Mouse (Mus musculus) retina, embryonic 14.5 days (tissue): Measurements from ENCODE around the gene Med24.

ENCODE experiments used
- DNase-seq: peaks from one replicate; pipeline ENCODE4 v3.0.0-alpha.2; 2015; ENCODE audit warnings: low spot score

The Med24 gene

DNA sequence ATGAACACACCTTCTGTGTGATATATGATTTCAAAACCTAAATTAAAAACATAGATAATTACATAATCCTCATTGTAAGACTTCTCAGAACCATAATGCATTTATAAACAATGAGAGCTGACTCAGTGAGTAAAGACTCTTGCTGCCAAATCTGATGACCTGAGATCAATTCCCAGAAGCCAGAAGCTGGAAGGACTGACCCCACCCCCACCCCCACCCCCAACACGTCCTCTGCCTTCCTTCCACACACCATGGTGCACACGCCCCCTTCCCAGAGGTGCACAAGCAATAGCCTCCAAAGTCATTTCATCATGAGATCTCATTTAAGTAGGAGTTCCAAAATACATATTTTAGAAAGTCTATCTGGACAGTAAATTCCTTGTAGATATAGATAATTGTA is 8.5 kb downstream of the Med24 start:
- DNase-seq, result no peak

DNA sequence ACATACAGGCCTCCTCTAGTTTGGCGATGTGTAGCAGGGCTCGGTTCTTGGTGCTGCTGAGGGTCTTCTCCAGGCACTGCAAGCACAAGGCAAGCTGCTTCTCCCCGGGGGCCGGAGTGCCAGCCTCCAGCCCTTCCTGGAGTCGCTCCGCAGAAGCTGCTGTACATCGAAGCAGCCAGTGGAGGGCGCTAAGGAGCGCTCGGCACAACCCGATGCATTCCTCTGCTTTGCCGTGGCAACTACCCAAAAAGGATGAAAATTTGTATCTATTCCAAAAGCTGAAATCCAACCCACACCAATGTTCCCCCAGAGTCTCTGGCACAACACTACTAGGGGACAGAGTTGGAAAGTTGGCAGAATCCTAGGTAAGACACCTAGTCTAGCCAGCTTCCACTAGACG is 11.3 kb downstream of the Med24 start:
- peak; percentile 82 for DNase-seq

GRCm38 (mm10) chr11:98715946-98716345 is 13.3 kb downstream of the Med24 start:
- DNase-seq, result no peak

- DNase-seq, result no peak
Observed at GRCm38 (mm10) chr11:98713703-98714102, 15.5 kb downstream of the Med24 start.

DNA sequence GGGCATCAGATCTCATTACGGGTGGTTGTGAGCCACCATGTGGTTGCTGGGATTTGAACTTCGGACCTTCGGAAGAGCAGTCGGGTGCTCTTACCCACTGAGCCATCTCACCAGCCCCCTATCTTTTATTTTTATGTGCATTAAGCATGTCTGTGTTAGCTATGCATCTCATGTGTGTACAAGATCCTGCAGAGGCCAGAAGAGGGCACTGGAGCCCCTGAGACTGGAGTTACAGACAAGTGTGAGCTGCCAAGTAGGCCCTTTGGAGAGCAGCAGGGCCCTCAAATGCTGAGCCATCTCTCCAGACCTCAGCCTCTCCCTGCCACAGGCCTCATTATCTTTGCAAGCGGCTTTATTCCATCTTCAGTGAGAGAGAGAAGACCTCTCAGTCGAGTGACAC is 17.2 kb downstream of the Med24 start:
- DNase-seq, result peak; percentile 39

- no peak for DNase-seq
Observed at GRCm38 (mm10) chr11:98711046-98711434, 18.2 kb downstream of the Med24 start.

DNA sequence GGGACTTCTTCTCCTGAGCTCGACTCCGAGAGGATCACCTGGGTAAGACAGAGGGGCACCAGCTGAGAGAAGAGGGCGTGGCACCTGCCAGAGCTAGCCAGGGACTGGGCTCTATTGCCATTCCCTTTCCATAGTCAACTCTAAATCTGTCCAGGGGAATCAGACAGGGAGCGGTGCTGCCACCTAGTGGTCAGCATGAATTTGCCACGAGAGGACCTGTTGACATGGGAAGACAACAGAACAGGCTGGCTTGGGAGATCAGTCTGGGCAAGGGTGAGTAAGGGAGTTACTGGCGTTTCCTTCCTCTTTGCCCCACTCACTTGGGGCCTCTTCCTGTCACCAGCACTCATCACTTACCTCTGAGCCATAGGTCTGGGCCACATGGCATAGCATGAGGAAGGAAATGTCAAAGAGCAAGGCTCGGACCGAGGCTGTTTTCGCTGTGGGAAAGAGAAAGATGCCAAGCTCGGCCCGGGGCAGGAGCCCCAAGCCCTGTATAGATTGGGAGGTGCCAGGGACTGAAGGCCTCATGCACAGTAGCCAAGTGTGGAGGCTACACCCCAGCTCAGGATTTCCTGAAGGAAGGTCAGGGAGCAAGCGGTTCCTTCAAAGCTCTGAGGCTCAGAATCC is 18.7 kb downstream of the Med24 start:
- DNase-seq, result peak; percentile 91

DNA sequence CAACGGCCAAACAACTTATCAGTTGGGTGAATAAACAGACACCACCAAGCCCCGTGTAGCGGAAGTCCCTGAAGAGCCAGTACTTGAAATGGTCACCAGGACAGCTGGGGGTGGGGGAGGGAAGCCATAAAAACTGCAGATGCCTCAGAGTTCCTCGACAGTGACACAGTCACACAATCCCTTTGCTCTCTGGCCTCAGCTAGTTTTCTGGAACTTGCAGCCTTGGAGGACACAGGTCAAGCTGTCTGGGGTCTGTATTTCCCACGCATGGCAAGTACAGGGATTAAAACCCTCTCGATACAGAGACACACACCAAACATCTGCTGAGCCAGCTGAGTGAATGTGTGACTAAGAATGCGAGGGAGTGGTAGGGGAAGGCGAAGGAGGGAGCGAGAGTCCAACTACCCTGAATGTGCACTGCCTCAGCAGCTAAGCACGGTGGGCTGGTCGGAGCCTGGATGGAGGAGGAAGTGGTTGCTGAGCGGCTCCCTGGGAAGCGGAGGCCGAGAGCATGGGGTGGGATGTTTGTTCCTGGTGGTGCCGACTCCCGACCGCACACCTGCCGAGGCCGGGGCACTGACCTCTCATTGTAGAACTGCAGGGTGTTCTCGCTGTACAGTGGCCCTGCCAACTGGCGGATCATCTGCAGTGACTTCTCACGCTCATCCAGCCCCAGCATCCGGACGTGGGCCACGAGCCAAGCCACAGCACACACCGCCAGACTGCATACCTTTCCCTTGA is 20.1 kb downstream of the Med24 start:
- no peak for DNase-seq

DNA sequence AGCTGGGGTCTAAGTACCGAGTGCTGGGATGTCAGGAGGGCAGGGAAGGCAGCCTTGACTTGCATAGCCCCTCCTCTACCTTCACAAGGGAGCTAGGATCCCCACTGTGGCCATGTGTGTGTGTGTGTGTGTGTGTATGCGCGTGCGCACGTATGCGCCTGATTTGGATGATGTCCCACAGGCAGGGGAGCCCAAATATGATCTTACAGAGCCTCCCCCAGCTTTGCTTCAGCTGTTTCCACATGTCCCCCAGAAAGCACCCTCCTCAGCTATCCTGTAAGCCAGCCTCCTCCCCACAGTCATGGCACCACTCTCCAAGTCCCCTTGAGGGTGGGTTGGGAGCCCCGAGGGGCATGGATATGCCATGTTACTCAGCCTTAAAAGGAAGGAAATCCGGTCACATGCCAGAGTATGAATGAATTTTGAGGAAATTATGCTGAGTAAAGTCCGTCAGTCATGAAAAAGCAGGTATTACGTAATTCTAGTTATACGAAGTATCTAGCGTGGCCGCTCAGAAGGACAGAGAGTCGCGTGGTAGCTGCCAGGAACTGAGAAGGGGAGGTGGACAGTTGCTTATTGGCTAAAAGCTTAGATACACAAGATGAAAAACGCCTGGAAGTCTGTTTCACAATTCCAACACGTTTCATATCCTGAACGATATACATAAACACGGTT is 20.8 kb downstream of the Med24 start:
- DNase-seq, result no peak

GRCm38 (mm10) chr11:98707401-98708281 is 21.6 kb downstream of the Med24 start:
- DNase-seq, result no peak

DNA sequence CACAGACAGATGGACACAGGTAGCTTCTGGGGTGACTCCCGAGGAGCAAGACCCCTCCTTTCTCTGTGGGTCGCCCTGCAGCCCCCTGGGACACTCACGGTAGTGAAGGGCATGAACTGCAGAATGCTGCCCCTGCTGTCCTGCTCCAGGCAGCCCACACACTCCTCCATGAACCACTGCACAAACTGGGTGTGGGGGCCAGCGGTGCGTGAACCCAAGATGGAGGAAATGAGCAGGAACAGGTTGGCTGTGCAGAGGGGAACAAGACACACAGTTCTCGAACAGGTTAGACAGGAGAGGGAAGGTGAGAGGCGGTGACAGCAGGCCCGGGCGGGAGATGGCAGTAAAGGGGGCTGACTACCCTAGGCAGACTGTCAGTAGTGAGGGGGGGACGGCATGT is 24.2 kb downstream of the Med24 start:
- DNase-seq, result no peak

GRCm38 (mm10) chr11:98702323-98702722 is 26.9 kb downstream of the Med24 start:
- DNase-seq, result no peak

- no peak for DNase-seq
Observed at GRCm38 (mm10) chr11:98701213-98701670, 28.0 kb downstream of the Med24 start, which contains the start of gene Csf3. Gene Csf3, plus strand, starts transcription at chr11:98701263.

DNA sequence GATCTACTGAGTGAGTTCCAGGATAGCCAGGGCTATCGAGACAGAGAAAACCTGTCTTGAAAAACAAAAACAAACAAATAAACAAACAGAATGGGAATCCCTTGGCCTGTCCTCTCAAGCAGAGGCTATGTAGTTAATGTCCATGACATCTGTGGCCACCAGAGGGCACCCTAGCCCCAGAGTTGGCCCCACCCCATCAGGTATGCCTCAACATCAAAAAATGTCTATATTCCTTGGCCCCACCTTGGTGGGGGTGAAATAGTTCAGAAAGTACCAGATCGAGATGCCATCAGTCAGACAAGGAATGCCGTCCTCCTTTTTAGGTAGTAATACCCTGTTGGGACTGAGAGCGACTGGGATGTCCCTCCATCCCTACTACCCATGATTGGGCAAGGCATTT is 29.3 kb downstream of the Med24 start:
- peak; percentile 83 for DNase-seq

GRCm38 (mm10) chr11:98698849-98699640 is 30.2 kb downstream of the Med24 start:
- no peak for DNase-seq

- DNase-seq, result no peak
Observed at GRCm38 (mm10) chr11:98697225-98697624, 32.0 kb downstream of the Med24 start.

GRCm38 (mm10) chr11:98696454-98697216 is 32.6 kb downstream of the Med24 start:
- no peak for DNase-seq

DNA sequence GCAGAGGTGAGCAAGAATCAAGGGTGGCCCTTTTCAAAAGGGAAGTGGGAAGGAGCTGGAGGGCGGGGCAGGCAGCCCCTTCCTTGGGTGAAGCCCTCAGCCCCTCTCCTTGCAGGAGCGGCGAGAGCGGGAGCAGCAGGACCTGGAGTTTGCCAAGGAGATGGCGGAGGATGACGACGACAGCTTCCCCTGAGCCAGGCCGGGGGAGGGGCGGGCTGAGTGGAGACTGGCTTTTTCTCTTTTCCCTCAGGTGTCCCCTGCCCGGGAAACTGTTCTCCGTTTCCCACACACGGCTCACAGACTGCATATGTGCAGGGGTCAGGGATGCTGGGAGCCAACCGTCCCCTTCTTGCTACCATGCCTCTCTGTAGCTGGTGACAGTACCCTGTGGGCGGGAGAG is 33.8 kb downstream of the Med24 start:
- no peak for DNase-seq

DNA sequence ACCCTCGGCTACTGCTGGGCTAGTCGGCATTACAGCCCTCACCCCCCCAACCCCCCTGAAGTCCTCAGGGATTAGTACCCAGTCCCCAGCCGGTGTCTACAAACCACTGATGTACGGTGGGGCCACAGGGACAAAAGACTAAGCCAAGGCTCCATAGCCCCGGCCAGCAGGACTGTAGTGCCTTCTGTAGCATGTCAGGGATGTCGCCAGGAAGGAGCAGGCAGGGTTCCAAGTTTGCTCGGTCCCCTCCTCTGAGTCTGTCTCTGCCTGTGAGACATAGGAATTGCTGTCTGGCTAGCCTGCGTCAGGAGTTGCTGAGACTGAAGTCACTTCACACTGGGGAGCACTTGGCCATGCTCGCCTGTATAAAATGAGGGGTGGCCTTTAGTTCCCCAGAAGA is 34.9 kb downstream of the Med24 start:
- no peak for DNase-seq

- no peak for DNase-seq
Observed at GRCm38 (mm10) chr11:98693746-98694145, 35.5 kb downstream of the Med24 start.

DNA sequence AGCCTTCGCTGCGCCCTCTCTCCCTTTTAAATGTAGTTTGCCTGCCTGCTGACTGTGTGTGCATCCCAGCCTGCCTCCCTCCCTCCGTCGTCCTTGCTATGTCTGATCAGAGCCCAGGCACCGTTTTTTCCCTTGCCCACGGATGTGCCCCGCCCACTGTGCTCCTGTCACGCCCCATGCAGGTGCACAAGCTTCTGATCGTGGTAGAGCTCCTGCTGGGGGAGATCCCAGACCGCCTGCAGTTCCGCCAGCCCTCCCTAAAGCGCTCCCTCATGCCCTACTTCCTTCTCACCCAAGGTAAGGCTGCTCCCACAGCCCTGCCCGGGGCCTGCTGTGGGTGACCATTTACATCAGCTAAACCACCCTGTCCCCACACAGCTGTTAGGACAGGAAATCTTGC is 36.0 kb downstream of the Med24 start:
- no peak for DNase-seq
